Mouse (Mus musculus): ENCODE measurements at regions not wholly inside any gene's neighbourhood (a gene's known extent, or its start where the extent isn't known, plus 50 kb on each side); places are given as distances from the start of the nearest gene placed in this dataset.
A peak's percentile ranks its signal among the peaks of the same experiment; 100 is the strongest.

GRCm38 (mm10) chr8:9020744-9021143 is 330.4 kb upstream of the Arglu1 start:
- Histone ChIP-seq H3K27ac (ENCODE audit: insufficient read depth, low read depth, low read length) (no peak overlapping the region), H3K4me1 (ENCODE audit: control insufficient read depth, insufficient read depth, low read length) (no peaks in the 10 kb centered on the region), H3K36me3 (ENCODE audit: control insufficient read depth, insufficient read depth, low read length) (no peaks in the 10 kb centered on the region), H3K4me3 (ENCODE audit: insufficient read depth, low read depth, low read length) (no peak overlapping the region), H3K27me3 (replicated peaks; ENCODE audit: control insufficient read depth, insufficient read depth, low read length) (no peaks in the 10 kb centered on the region)
- WGBS = 82% methylated on average over 2 of the region's 2 CpGs
- TF ChIP-seq CTCF (conservative IDR thresholded peaks at IDR 0.05; ENCODE audit: insufficient read depth, insufficient read length, low read depth, low read length) = no peak
- no peak for TF ChIP-seq POLR2A (IDR thresholded peaks at IDR 0.05; ENCODE audit: low read depth, low read length)
- no peak for DNase-seq

GRCm38 (mm10) chr8:9020180-9020579 is 329.9 kb upstream of the Arglu1 start:
- no peak for TF ChIP-seq POLR2A (IDR thresholded peaks at IDR 0.05; ENCODE audit: low read depth, low read length)
- TF ChIP-seq CTCF (conservative IDR thresholded peaks at IDR 0.05; ENCODE audit: insufficient read depth, insufficient read length, low read depth, low read length) = no peak
- Histone ChIP-seq H3K27me3 (replicated peaks; ENCODE audit: control insufficient read depth, insufficient read depth, low read length) (no peaks in the 10 kb centered on the region), H3K27ac (ENCODE audit: insufficient read depth, low read depth, low read length) (no peak overlapping the region), H3K4me1 (ENCODE audit: control insufficient read depth, insufficient read depth, low read length) (no peaks in the 10 kb centered on the region), H3K36me3 (ENCODE audit: control insufficient read depth, insufficient read depth, low read length) (no peaks in the 10 kb centered on the region), H3K4me3 (ENCODE audit: insufficient read depth, low read depth, low read length) (no peak overlapping the region)
- 75% methylated on average over 3 of the region's 3 CpGs for WGBS
- DNase-seq = no peak

GRCm38 (mm10) chr8:9011785-9012510 is 321.6 kb upstream of the Arglu1 start:
- no peaks in the 10 kb centered on the region for H3K36me3 ChIP-seq (ENCODE audit: control insufficient read depth, insufficient read depth, low read length)
- no peak overlapping the region for H3K27ac ChIP-seq (ENCODE audit: insufficient read depth, low read depth, low read length)
- H3K4me3 ChIP-seq (ENCODE audit: insufficient read depth, low read depth, low read length) = no peak overlapping the region
- H3K27me3 ChIP-seq (replicated peaks; ENCODE audit: control insufficient read depth, insufficient read depth, low read length) = no peaks in the 10 kb centered on the region
- no peak for DNase-seq
- WGBS = 57% methylated on average over 3 of the region's 3 CpGs
- TF ChIP-seq POLR2A (IDR thresholded peaks at IDR 0.05; ENCODE audit: low read depth, low read length) (no peak), CTCF (conservative IDR thresholded peaks at IDR 0.05; ENCODE audit: insufficient read depth, insufficient read length, low read depth, low read length) (no peak)
- H3K4me1 ChIP-seq (ENCODE audit: control insufficient read depth, insufficient read depth, low read length) = no peaks in the 10 kb centered on the region

GRCm38 (mm10) chr8:9008006-9008780 is 317.9 kb upstream of the Arglu1 start:
- Histone ChIP-seq H3K27me3 (replicated peaks; ENCODE audit: control insufficient read depth, insufficient read depth, low read length) (no peaks in the 10 kb centered on the region), H3K36me3 (ENCODE audit: control insufficient read depth, insufficient read depth, low read length) (no peaks in the 10 kb centered on the region), H3K27ac (ENCODE audit: insufficient read depth, low read depth, low read length) (no peak overlapping the region), H3K4me1 (ENCODE audit: control insufficient read depth, insufficient read depth, low read length) (no peaks in the 10 kb centered on the region), H3K4me3 (ENCODE audit: insufficient read depth, low read depth, low read length) (no peak overlapping the region)
- WGBS = 56% methylated on average over 11 of the region's 11 CpGs
- TF ChIP-seq CTCF (conservative IDR thresholded peaks at IDR 0.05; ENCODE audit: insufficient read depth, insufficient read length, low read depth, low read length) (no peak), POLR2A (IDR thresholded peaks at IDR 0.05; ENCODE audit: low read depth, low read length) (no peak)
- no peak for DNase-seq

GRCm38 (mm10) chr8:8999914-9000313 is 309.6 kb upstream of the Arglu1 start:
- Histone ChIP-seq H3K36me3 (ENCODE audit: control insufficient read depth, insufficient read depth, low read length) (no peaks in the 10 kb centered on the region), H3K4me3 (ENCODE audit: insufficient read depth, low read depth, low read length) (no peak overlapping the region), H3K27me3 (replicated peaks; ENCODE audit: control insufficient read depth, insufficient read depth, low read length) (no peaks in the 10 kb centered on the region), H3K27ac (ENCODE audit: insufficient read depth, low read depth, low read length) (no peak overlapping the region), H3K4me1 (ENCODE audit: control insufficient read depth, insufficient read depth, low read length) (no peaks in the 10 kb centered on the region)
- 68% methylated on average over 5 of the region's 5 CpGs for WGBS
- TF ChIP-seq POLR2A (IDR thresholded peaks at IDR 0.05; ENCODE audit: low read depth, low read length) = no peak
- no peak for TF ChIP-seq CTCF (conservative IDR thresholded peaks at IDR 0.05; ENCODE audit: insufficient read depth, insufficient read length, low read depth, low read length)
- DNase-seq = no peak

GRCm38 (mm10) chr8:8997621-8998020 is 307.3 kb upstream of the Arglu1 start:
- TF ChIP-seq CTCF (conservative IDR thresholded peaks at IDR 0.05; ENCODE audit: insufficient read depth, insufficient read length, low read depth, low read length) (no peak), POLR2A (IDR thresholded peaks at IDR 0.05; ENCODE audit: low read depth, low read length) (no peak)
- peak; percentile 14 for DNase-seq
- peaks cover under 1% of the 10 kb centered on the region; the same call in 1 of the 2 replicates for H3K4me1 ChIP-seq (ENCODE audit: control insufficient read depth, insufficient read depth, low read length)
- no peak overlapping the region for H3K4me3 ChIP-seq (ENCODE audit: insufficient read depth, low read depth, low read length)
- WGBS = 58% methylated on average over 7 of the region's 7 CpGs
- H3K36me3 ChIP-seq (ENCODE audit: control insufficient read depth, insufficient read depth, low read length) = no peaks in the 10 kb centered on the region
- no peaks in the 10 kb centered on the region for H3K27me3 ChIP-seq (replicated peaks; ENCODE audit: control insufficient read depth, insufficient read depth, low read length)
- H3K27ac ChIP-seq (ENCODE audit: insufficient read depth, low read depth, low read length) = no peak overlapping the region

- WGBS = 7% methylated on average over 17 of the region's 17 CpGs
- H3K27me3 ChIP-seq (replicated peaks; ENCODE audit: control insufficient read depth, insufficient read depth, low read length) = no peaks in the 10 kb centered on the region
- no peak for TF ChIP-seq POLR2A (IDR thresholded peaks at IDR 0.05; ENCODE audit: low read depth, low read length)
- TF ChIP-seq CTCF (conservative IDR thresholded peaks at IDR 0.05; ENCODE audit: insufficient read depth, insufficient read length, low read depth, low read length) = no peak
- peak overlapping the region; percentile 2; the same call in 1 of the 2 replicates for H3K4me3 ChIP-seq (ENCODE audit: insufficient read depth, low read depth, low read length)
- DNase-seq = peak; percentile 88
- no peaks in the 10 kb centered on the region for H3K36me3 ChIP-seq (ENCODE audit: control insufficient read depth, insufficient read depth, low read length)
- H3K27ac ChIP-seq (ENCODE audit: insufficient read depth, low read depth, low read length) = peak overlapping the region; percentile 89
- H3K4me1 ChIP-seq (ENCODE audit: control insufficient read depth, insufficient read depth, low read length) = peaks cover 10% of the 10 kb centered on the region; the same call in 1 of the 2 replicates
Measured at GRCm38 (mm10) chr8:8994596-8995189, 304.4 kb upstream of the Arglu1 start.

Data from kidney, adult 2 months (tissue).